Mouse (Mus musculus): ENCODE data around the gene Zfp619. TPM values are rescaled to one million over a fixed set of nuclear protein-coding genes. Genes with fewer than 3 reads are reported as not detected.
"Not testable (repeated sequence)": the region's sequence is repeated elsewhere in the genome, so short reads cannot be mapped to it uniquely, and the experiment has no call there.

The Zfp619 gene
- total RNA-seq, 2 experiments from 2014 or later = 3.0 TPM

- DNase-seq (ENCODE audit: low spot score in 2 of 2) = peak; percentile 20 to 47
Observed at GRCm38 (mm10) chr7:39588471-39589041, 71.0 kb downstream of the Zfp619 start.

GRCm38 (mm10) chr7:39589044-39589443, 71.5 kb downstream of the Zfp619 start:
- not testable (repeated sequence) for DNase-seq (ENCODE audit: low spot score in 2 of 2)

Other genes starting within 250 kb of the Zfp619 start
- not detected for gene Gm5114, start 104.6 kb upstream of the Zfp619 start, total RNA-seq (2021)

All from left cerebral cortex, adult 18-20 months (tissue).